Mouse (Mus musculus): Measurements from ENCODE around the gene Scn5a. TPM values are rescaled to one million over a fixed set of nuclear protein-coding genes. Genes with fewer than 3 reads are reported as not detected.
A peak's percentile ranks its signal among the peaks of the same experiment; 100 is the strongest.

The Scn5a gene
- total and polyA plus RNA-seq, 3 experiments: 1.9 to 9.0 (median 4.3) TPM

DNA sequence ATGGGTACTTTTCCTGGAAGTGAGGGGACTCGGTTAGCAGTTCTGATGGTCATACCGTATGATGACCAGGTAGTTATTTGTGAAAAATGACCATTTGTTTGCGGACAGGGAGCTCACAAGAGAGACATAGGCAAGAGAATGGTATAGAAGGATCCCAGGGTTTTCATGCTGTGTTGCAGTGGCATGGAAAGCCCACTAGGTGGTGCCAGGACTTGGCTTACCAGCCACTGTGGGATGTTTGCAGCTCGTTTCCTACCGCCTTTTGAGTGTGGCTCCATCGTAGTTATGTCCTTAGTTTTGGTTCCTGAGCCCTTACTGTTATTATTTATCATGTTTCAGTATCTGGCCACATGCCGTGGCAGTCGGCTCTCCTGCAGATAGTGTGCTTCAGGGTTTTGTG, 118.4 kb downstream of the Scn5a start:
- Histone ChIP-seq H3K4me3 (replicated peaks in 1 of 3; ENCODE audit: low read depth in 2 of 3, low read length in 2 of 3, poor library complexity in 1 of 3) (no peak overlapping the region), H3K79me2 (replicated peaks; ENCODE audit: control insufficient read depth, extremely low read depth, insufficient read depth, poor library complexity, severe bottlenecking) (no peaks in the 10 kb centered on the region; the same call in 1 of the 2 replicates), H3K27ac (ENCODE audit: insufficient read depth, low read depth) (no peak overlapping the region), H3K4me1 (ENCODE audit: control insufficient read depth in 1 of 2, insufficient read depth in 2 of 2) (peaks cover 1 to 11% of the 10 kb centered on the region in 2 experiments; a peak in 3 of 4 replicates), H3K9me3 (replicated peaks; ENCODE audit: low read length) (no peaks in the 10 kb centered on the region), H3K27me3 (replicated peaks) (no peaks in the 10 kb centered on the region), H3K36me3 (replicated peaks in 1 of 2; ENCODE audit: control insufficient read depth in 1 of 2, insufficient read depth in 1 of 2, low read length in 1 of 2) (peaks cover 40 to 85% of the 10 kb centered on the region in 2 experiments), H3K4me2 (ENCODE audit: insufficient read depth, low read depth, poor library complexity, severe bottlenecking) (no peak overlapping the region), H3K9ac (ENCODE audit: insufficient read depth, low read depth) (no peak overlapping the region)
- peak; percentile 60 for DNase-seq (ENCODE audit: extremely low read depth)
- in situ Hi-C loops (cut with MboI; ENCODE audit: low pct_ligation_motif_present, low pct_unique_long_range_greater_than_20kb, low sequenced_read_pairs): loop anchor here (5.0 to 25.0 kb wide), 3 partner anchors 122 to 427 kb away; partner anchors contain the start of gene Wdr48
- TF ChIP-seq ZC3H11A (IDR thresholded peaks at IDR 0.05; ENCODE audit: low read depth, low read length) (peak; percentile 18; the same call in 1 of the 2 replicates), SMC3 (IDR thresholded peaks at IDR 0.05; ENCODE audit: low read depth, low read length) (peak; percentile 81), NRF1 (IDR thresholded peaks at IDR 0.05; ENCODE audit: low read depth, low read length) (no peak), POLR2A (IDR thresholded peaks at IDR 0.05; ENCODE audit: low read depth, low read length) (0 out of 2 replicates have a peak, but pooled peaks have one; percentile 15), CTCF (conservative IDR thresholded peaks at IDR 0.05 in 1 of 2, IDR thresholded peaks at IDR 0.05 in 1 of 2; ENCODE audit: low read depth in 2 of 2, low read length in 2 of 2) (peak; percentile 88 to 99), RAD21 (IDR thresholded peaks at IDR 0.05; ENCODE audit: low read depth, low read length) (peak; percentile 79)
- dilution Hi-C loops (cut with MboI; ENCODE audit: extremely low pct_ligation_motif_present, extremely low pct_unique_long_range_greater_than_20kb, low sequenced_read_pairs): no loop called here

DNA sequence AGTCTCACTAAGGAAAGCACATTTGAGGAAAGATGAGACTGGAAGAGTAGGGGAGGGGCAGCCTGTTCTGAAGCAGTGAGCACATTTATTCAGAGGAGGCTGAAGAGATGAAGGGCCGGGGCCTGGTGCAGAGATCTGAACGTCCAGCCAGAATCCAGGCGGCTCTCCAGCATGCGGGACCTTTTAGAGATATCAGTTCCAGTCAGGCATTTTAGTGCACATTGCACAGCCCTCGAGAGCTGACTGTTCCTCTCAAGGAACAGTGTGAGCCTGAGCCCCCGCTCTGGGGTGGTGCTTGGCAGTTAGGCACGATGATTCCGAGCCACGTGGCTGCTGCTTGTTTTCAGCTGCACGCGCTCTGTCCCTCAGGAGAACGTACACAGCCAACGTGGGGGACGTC, 121.7 kb downstream of the Scn5a start:
- dilution Hi-C loops (cut with MboI; ENCODE audit: extremely low pct_ligation_motif_present, extremely low pct_unique_long_range_greater_than_20kb, low sequenced_read_pairs): no loop called here
- no peak for DNase-seq (ENCODE audit: extremely low read depth)
- H3K36me3 ChIP-seq (replicated peaks in 1 of 2; ENCODE audit: control insufficient read depth in 1 of 2, insufficient read depth in 1 of 2, low read length in 1 of 2): peaks cover 20 to 73% of the 10 kb centered on the region in 2 experiments
- peaks cover 11 to 23% of the 10 kb centered on the region in 2 experiments for H3K4me1 ChIP-seq (ENCODE audit: control insufficient read depth in 1 of 2, insufficient read depth in 2 of 2)
- no peaks in the 10 kb centered on the region for H3K27me3 ChIP-seq (replicated peaks)
- in situ Hi-C loops (cut with MboI; ENCODE audit: low pct_ligation_motif_present, low pct_unique_long_range_greater_than_20kb, low sequenced_read_pairs): loop anchor here (25.0 kb wide), 1 partner anchor 430 kb away; the partner anchor contains the start of gene Wdr48
- no peak overlapping the region for H3K9ac ChIP-seq (ENCODE audit: insufficient read depth, low read depth)
- H3K4me2 ChIP-seq (ENCODE audit: insufficient read depth, low read depth, poor library complexity, severe bottlenecking): no peak overlapping the region
- no peak overlapping the region for H3K27ac ChIP-seq (ENCODE audit: insufficient read depth, low read depth)
- H3K79me2 ChIP-seq (replicated peaks; ENCODE audit: control insufficient read depth, extremely low read depth, insufficient read depth, poor library complexity, severe bottlenecking): no peaks in the 10 kb centered on the region; the same call in 1 of the 2 replicates
- no peaks in the 10 kb centered on the region for H3K9me3 ChIP-seq (replicated peaks; ENCODE audit: low read length)
- TF ChIP-seq NELFE (IDR thresholded peaks at IDR 0.05; ENCODE audit: low read depth, low read length) (no peak), MAFK (IDR thresholded peaks at IDR 0.05; ENCODE audit: insufficient replicate concordance, low read length) (no peak), IRF4 (IDR thresholded peaks at IDR 0.05; ENCODE audit: low read depth, low read length) (no peak), BHLHE40 (IDR thresholded peaks at IDR 0.05; ENCODE audit: low read depth, low read length) (no peak), POLR2A (IDR thresholded peaks at IDR 0.05; ENCODE audit: low read depth, low read length) (no peak)
- no peak overlapping the region for H3K4me3 ChIP-seq (replicated peaks in 1 of 3; ENCODE audit: low read depth in 2 of 3, low read length in 2 of 3, poor library complexity in 1 of 3)

DNA sequence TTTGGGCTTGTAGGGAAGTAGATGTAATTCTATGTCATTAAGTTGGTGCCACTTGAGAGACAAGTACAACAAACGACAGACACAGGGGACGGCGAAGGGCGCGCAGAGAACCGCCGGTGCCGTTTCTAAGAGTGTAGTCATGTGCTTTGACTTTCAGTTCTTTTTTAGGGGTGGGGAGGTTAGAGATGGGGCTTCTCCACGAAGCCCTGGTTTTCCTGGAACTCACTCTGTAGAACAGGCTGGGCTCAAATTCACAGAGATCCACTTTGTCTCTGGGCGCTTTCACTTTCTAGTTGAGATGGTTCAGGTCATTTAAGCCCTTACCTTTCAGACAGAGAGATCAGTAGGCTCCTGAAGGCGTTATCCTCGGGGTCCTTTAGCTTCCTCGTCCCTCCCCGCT, 122.8 kb downstream of the Scn5a start:
- 0 out of 2 replicates have a peak, but pooled peaks have one; percentile 12 for TF ChIP-seq BHLHE40 (IDR thresholded peaks at IDR 0.05; ENCODE audit: low read depth, low read length)
- TF ChIP-seq ZKSCAN1 (IDR thresholded peaks at IDR 0.05; ENCODE audit: borderline replicate concordance, low read depth, low read length): no peak
- peak; percentile 63 for TF ChIP-seq IRF4 (IDR thresholded peaks at IDR 0.05; ENCODE audit: low read depth, low read length)
- H3K36me3 ChIP-seq (replicated peaks in 1 of 2; ENCODE audit: control insufficient read depth in 1 of 2, insufficient read depth in 1 of 2, low read length in 1 of 2): peaks cover 25 to 70% of the 10 kb centered on the region in 2 experiments
- no peaks in the 10 kb centered on the region; the same call in 1 of the 2 replicates for H3K79me2 ChIP-seq (replicated peaks; ENCODE audit: control insufficient read depth, extremely low read depth, insufficient read depth, poor library complexity, severe bottlenecking)
- DNase-seq (ENCODE audit: extremely low read depth): no peak
- no peaks in the 10 kb centered on the region for H3K27me3 ChIP-seq (replicated peaks)
- H3K9me3 ChIP-seq (replicated peaks; ENCODE audit: low read length): no peaks in the 10 kb centered on the region
- H3K4me3 ChIP-seq (replicated peaks in 1 of 3; ENCODE audit: low read depth in 2 of 3, low read length in 2 of 3, poor library complexity in 1 of 3): peak overlapping the region in 1 of 3 experiments; percentile 25
- in situ Hi-C loops (cut with MboI; ENCODE audit: low pct_ligation_motif_present, low pct_unique_long_range_greater_than_20kb, low sequenced_read_pairs): loop anchor here (25.0 kb wide), 1 partner anchor 431 kb away; the partner anchor contains the start of gene Wdr48
- dilution Hi-C loops (cut with MboI; ENCODE audit: extremely low pct_ligation_motif_present, extremely low pct_unique_long_range_greater_than_20kb, low sequenced_read_pairs): no loop called here
- no peak overlapping the region for H3K27ac ChIP-seq (ENCODE audit: insufficient read depth, low read depth)
- H3K9ac ChIP-seq (ENCODE audit: insufficient read depth, low read depth): peak overlapping the region; percentile 55
- H3K4me2 ChIP-seq (ENCODE audit: insufficient read depth, low read depth, poor library complexity, severe bottlenecking): peak overlapping the region; percentile 59
- H3K4me1 ChIP-seq (ENCODE audit: control insufficient read depth in 1 of 2, insufficient read depth in 2 of 2): peaks cover 11 to 23% of the 10 kb centered on the region in 2 experiments

All from CH12.LX (cell line).